Mouse (Mus musculus) mouse trophoblast stem cell (cell line): ENCODE data around the gene Gm17267.
"Not testable (repeated sequence)": the region's sequence is repeated elsewhere in the genome, so short reads cannot be mapped to it uniquely, and the experiment has no call there.

ENCODE experiments used
- in situ Hi-C, 2 experiments: fragments of 300-500 bp; cut with MseI, MboI; formaldehyde crosslinking; loops; 2 replicates in 1 of 2; 3 replicates in 1 of 2; pipeline ENCODE4 v1.15.1; 2025

Gene Gm17267

DNA sequence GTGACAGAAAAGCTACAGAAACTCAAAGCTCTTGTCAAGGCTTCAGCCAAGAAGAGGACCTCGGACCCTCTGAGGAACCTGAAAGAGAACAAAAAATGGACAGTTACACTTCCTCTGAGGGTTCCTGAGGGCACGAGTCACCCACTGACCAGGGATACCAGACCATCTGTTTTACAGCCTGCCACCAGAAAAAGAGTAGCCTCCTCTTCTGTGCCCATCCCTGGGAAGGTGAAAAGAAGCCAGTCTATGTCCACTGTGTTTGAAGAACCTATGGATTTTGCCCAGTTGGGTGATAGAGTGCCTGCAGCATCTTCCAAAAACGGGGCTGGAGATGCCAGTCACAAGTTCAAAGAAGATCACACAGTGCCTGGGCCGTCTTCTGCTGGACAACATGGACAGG lies at the start of gene Gm17267:
Gm17267 (plus strand) TSS at position 301 of the 400 bp plus-strand sequence.
- in situ Hi-C loops, result not testable (repeated sequence)
